Mouse (Mus musculus) WW6 (cell line): ENCODE measurements at regions not wholly inside any gene's neighbourhood (a gene's known extent, or its start where the extent isn't known, plus 50 kb on each side); places are given as distances from the start of the nearest gene placed in this dataset.

Experiments used
- DNase-seq: peaks from one replicate; pipeline ENCODE4 v3.0.0-alpha.2; 2013; ENCODE audit warnings: low read depth, low spot score

- no peak for DNase-seq
These were observed 743.4 kb downstream of the Hace1 start for GRCm38 (mm10) chr10:46321040-46321439.

DNA sequence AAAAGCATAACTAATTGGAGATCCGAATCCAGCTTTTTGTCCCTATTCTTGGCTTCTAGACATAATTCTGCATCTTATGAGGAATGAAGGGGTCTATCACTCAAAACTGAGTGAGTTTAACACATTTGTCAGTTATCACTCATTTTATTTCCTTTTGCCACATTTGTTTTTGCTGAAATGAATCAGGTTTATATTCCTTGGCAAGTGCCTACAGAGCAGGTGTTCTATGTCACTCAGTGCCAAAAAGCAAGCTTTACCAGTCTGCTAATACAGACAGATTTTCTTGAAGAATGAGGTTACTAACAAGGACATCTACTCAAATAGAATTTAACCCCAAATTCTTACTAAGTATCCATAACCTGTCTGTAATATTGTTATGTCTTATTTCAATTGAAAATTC, 751.4 kb downstream of the Hace1 start:
- no peak for DNase-seq

DNA sequence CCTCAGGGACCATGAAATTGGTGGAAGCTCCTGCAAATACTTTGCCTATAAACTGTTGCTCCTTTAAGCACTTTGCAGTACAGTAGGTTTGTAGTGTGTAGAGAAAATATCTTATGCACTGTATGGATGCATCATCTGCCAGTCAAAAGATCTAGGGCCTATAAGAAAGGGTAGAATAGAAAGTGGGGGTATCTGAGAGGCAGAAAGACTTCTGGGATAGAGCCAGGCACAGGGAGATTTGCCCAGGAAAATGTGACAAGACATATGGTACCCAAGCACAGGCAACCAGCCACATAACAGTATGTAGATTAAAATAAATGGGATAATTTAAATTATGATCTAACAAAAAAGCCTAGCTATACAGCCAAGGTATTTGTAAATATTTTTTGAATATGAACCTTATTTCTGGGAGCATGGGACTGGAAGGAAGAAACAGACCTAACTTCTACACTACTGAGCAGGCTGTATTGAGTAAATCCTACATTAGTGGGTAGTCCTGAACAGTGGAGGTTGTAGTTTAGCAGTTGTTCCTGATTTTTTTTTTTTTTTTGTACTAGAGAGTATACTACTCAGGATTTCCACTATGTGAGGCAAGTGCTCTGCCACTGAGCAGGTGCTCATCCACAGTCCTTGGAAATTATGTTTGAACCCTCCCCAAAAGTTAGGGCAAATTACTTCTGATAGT, 754.1 kb downstream of the Hace1 start:
- DNase-seq = no peak

- no peak for DNase-seq
These were observed 755.6 kb downstream of the Hace1 start for GRCm38 (mm10) chr10:46333231-46333630.

GRCm38 (mm10) chr10:46345315-46345714, 767.7 kb downstream of the Hace1 start:
- DNase-seq = no peak

GRCm38 (mm10) chr10:46349613-46350012, 772.0 kb downstream of the Hace1 start:
- DNase-seq = no peak

DNA sequence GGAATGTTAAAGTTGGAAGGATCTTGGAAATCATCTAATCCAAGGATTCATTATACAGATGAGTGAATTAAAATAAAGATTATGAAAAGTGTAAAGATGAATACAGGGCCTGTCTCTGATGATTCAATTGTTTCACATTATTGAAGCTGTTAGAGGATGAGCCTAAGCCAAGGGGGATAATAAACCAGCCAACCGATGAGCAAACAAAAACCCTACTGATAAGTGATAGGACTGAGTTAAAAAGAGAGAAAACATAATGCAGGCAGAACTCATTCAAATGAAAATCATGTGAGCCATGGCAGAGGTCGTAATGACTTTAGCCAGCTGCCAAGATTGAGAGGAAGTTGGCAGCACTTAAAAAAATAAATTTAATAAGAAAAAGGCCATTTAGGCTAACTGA, 772.6 kb downstream of the Hace1 start:
- no peak for DNase-seq

- no peak for DNase-seq
These were observed 779.1 kb downstream of the Hace1 start for GRCm38 (mm10) chr10:46356775-46357174.

GRCm38 (mm10) chr10:46373715-46374475, 796.3 kb downstream of the Hace1 start:
- no peak for DNase-seq

DNA sequence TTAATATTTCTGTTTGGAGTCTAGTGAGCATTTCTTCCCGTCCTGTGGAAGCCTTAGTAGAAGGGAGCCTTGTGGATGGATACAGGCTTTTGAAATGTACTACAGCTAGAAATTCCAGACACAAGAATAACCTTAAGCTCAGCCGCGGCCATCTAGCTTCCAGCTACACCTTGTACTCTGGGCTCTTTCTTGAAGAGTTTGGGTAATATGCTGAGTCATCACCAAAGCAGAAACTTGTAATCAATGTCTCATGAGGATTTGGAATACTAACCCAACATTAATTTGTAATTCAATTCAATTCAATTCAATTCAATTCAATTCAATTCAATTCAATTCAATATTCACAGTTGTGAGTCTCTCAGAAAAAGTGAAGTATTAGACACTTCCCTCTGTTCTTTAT, 797.0 kb downstream of the Hace1 start:
- no peak for DNase-seq

- no peak for DNase-seq
These were observed 819.5 kb downstream of the Hace1 start for GRCm38 (mm10) chr10:46397089-46397488.

DNA sequence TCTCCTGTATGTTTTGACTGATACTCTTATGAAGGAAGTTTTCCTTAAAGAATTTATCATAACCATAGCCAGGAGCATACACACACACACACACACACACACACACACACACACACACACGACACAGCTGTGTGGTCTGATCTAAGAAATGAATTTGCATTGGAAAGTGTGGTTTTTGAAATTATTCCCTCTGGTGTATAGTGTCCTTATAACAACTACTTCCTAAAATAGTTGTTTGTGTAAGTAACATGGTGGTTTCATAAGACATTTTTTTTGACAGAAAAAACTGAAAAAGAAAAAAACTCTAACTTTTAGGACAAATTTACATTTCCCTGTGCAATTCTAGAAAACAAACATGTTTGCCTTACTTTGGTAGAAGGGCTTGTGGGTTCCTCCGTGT, 826.3 kb downstream of the Hace1 start:
- DNase-seq = no peak
